Mouse (Mus musculus) hindbrain, embryonic 14.5 days (tissue): ENCODE results near the gene Htr5b. TPM values are rescaled to one million over a fixed set of nuclear protein-coding genes. Genes with fewer than 3 reads are reported as not detected.

ENCODE experiments used
- ATAC-seq: fragments of 200-750 bp; cut with Nextera tagmentation; 2 replicates; pipeline ENCODE4 v1.8.0; 2017; ENCODE audit warnings: moderate number of reproducible peaks, mild to moderate bottlenecking, moderate TSS enrichment, moderate library complexity; ENCODE audit not compliant: low FRiP score
- DNase-seq: peaks from one replicate; pipeline ENCODE4 v3.0.0-alpha.2; 2015; ENCODE audit warnings: low spot score
- H3K27ac ChIP-seq: fragments of 300-500 bp; sonication (generic); 2 replicates; pipeline ENCODE4 v1.5.1; 2014; ENCODE audit warnings: mild to moderate bottlenecking, moderate library complexity
- H3K27me3 ChIP-seq: fragments of 300-500 bp; sonication (generic); 2 replicates; pipeline ENCODE4 v1.6.1; 2014; ENCODE audit warnings: mild to moderate bottlenecking, low read length, mixed read lengths; ENCODE audit not compliant: control insufficient read depth, insufficient read depth
- H3K36me3 ChIP-seq: fragments of 300-500 bp; sonication (generic); replicated peaks from 2 replicates; pipeline ENCODE4 v1.6.1; 2014; ENCODE audit not compliant: control insufficient read depth, insufficient read depth
- H3K4me1 ChIP-seq: fragments of 300-500 bp; sonication (generic); replicated peaks from 2 replicates; pipeline ENCODE4 v1.6.1; 2014; ENCODE audit warnings: antibody characterized with exemption, low read length, mixed read lengths; ENCODE audit not compliant: control insufficient read depth, insufficient read depth
- H3K4me2 ChIP-seq: fragments of 300-500 bp; sonication (generic); replicated peaks from 2 replicates; pipeline ENCODE4 v1.6.1; 2014; ENCODE audit warnings: mild to moderate bottlenecking, moderate library complexity
- H3K4me3 ChIP-seq: fragments of 300-500 bp; sonication (generic); replicated peaks from 2 replicates; pipeline ENCODE4 v1.5.1; 2014; ENCODE audit warnings: mild to moderate bottlenecking, low read length
- H3K9ac ChIP-seq: fragments of 300-500 bp; sonication (generic); 2 replicates; pipeline ENCODE4 v1.6.1; 2014
- H3K9me3 ChIP-seq: fragments of 300-500 bp; sonication (generic); 2 replicates; pipeline ENCODE4 v1.6.1; 2016; ENCODE audit warnings: low read length; ENCODE audit not compliant: control insufficient read depth
- WGBS: fragments of 180-500 bp; shearing (Covaris S2); extraction: QIAGEN DNeasy Blood & Tissue Kit; methylation state at CpG from one replicate; pipeline ENCODE4 v1.1.7; 2014; 5-methylcytosine and 5-hydroxymethylcytosine counted together
- polyA plus RNA-seq: library from polyadenylated mRNA; unstranded; fragments of >200 nt; fragmentation: Nextera tagmentation; extraction: Ambion mirVana; gene quantifications from 2 replicates; pipeline ENCODE4 v1.2.1, GENCODE M21; 2014

Gene Htr5b
- polyA plus RNA-seq: 1.2 and 2.5 TPM in 2 replicates

- Histone ChIP-seq H3K27ac (no peak within 1 kb of the TSS), H3K4me1 (peaks cover 15% of the 10 kb centered on the region)
- peak; percentile 86 for ATAC-seq
Observed at GRCm38 (mm10) chr1:121528399-121528720, at the start of gene Htr5b. Gene Htr5b (minus strand): TSS chr1:121528465.

GRCm38 (mm10) chr1:121577491-121577890 lies 49.2 kb upstream of the Htr5b start:
- H3K9me3 ChIP-seq: no peaks in the 10 kb centered on the region
- no peak overlapping the region for H3K9ac ChIP-seq
- H3K4me3 ChIP-seq: no peak overlapping the region
- H3K27ac ChIP-seq: no peak overlapping the region
- H3K27me3 ChIP-seq: no peaks in the 10 kb centered on the region
- ATAC-seq (no peak), DNase-seq (no peak)
- no peaks in the 10 kb centered on the region for H3K36me3 ChIP-seq
- WGBS: 0% methylated on average over 1 of the region's 1 CpGs
- H3K4me1 ChIP-seq: no peaks in the 10 kb centered on the region
- no peak overlapping the region for H3K4me2 ChIP-seq

More at GRCm38 (mm10) chr1:121528399-121528720, at the start of gene Htr5b:
- Histone ChIP-seq H3K9me3 (no peaks in the 10 kb centered on the region), H3K4me2 (peak within 1 kb of the TSS; percentile 62), H3K27me3 (peaks cover 28% of the 10 kb centered on the region), H3K4me3 (peak within 1 kb of the TSS; percentile 29), H3K9ac (peak within 1 kb of the TSS; percentile 40; the same call in 1 of the 2 replicates), H3K36me3 (no peaks in the 10 kb centered on the region)
- 2% methylated on average over 11 of the region's 11 CpGs for WGBS
- DNase-seq: peak; percentile 33

DNA sequence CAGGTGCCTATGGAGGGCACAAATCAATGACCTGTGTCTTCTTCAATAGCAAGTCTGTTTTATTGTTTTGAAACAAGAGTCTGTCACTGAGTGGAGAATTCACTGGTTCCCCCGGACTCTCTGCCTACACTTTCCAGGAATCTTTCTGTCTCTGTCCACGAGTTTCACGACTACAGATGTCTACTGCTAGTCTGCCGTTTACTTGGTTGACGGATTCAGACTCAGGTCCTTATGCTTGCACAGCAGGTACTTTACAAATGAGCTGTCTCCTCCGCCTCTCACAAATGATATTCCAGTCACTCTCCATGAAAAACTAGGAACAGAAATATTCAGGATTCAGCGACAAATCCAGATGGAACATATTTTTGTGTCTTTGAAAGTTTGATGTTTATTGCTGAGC lies 42.3 kb upstream of the Htr5b start:
- H3K9me3 ChIP-seq: no peaks in the 10 kb centered on the region
- no peak overlapping the region for H3K4me3 ChIP-seq
- H3K4me1 ChIP-seq: peaks cover 8% of the 10 kb centered on the region; the same call in 1 of the 2 replicates
- no peak overlapping the region for H3K27ac ChIP-seq
- no peak overlapping the region for H3K4me2 ChIP-seq
- no peak overlapping the region for H3K9ac ChIP-seq
- DNase-seq: no peak
- H3K36me3 ChIP-seq: peaks cover 2% of the 10 kb centered on the region; the same call in 1 of the 2 replicates
- WGBS: 87% methylated on average over 7 of the region's 7 CpGs
- no peaks in the 10 kb centered on the region for H3K27me3 ChIP-seq
- ATAC-seq: no peak

- H3K4me1 ChIP-seq: peaks cover 8% of the 10 kb centered on the region; the same call in 1 of the 2 replicates
- H3K9me3 ChIP-seq: no peaks in the 10 kb centered on the region
- peak within 1 kb of the TSS; percentile 72; the same call in 1 of the 2 replicates for H3K27ac ChIP-seq
- 6% methylated on average over 53 of the region's 53 CpGs for WGBS
- peak within 1 kb of the TSS; percentile 89 for H3K4me2 ChIP-seq
- DNase-seq: peak; percentile 98
- H3K27me3 ChIP-seq: no peaks in the 10 kb centered on the region
- H3K4me3 ChIP-seq: peak within 1 kb of the TSS; percentile 67
- H3K36me3 ChIP-seq: peaks cover 29% of the 10 kb centered on the region
- ATAC-seq: peak; percentile 98
- H3K9ac ChIP-seq: peak within 1 kb of the TSS; percentile 77
Observed at GRCm38 (mm10) chr1:121567521-121568489, 39.5 kb upstream of the Htr5b start, which contains the start of gene Ddx18. Gene Ddx18 (minus strand): TSS chr1:121567989.

DNA sequence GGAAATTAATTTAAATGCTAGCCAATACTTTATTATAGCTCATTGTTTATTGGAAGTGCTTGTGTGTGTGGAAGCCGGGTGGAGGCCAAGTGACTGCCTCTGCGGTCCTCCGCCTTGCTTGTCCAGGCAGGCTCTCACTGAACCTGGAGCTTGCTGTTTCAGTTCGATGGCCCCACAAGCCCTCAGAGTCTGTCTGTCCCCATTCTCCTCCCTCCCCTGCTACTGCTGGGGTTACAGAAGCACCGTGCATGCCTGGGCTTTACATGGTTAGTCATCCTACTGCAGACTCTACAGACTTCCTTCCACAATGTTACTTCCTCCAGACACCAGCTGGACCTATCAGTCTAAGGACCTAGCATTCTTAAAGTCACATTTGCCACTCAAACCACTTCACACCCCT lies 29.6 kb upstream of the Htr5b start:
- DNase-seq (no peak), ATAC-seq (no peak)
- Histone ChIP-seq H3K27ac (no peak overlapping the region), H3K27me3 (no peaks in the 10 kb centered on the region), H3K4me3 (no peak overlapping the region), H3K4me1 (no peaks in the 10 kb centered on the region), H3K9ac (no peak overlapping the region), H3K9me3 (no peaks in the 10 kb centered on the region), H3K36me3 (peaks cover 97% of the 10 kb centered on the region), H3K4me2 (no peak overlapping the region)
- WGBS: 93% methylated on average over 5 of the region's 5 CpGs

DNA sequence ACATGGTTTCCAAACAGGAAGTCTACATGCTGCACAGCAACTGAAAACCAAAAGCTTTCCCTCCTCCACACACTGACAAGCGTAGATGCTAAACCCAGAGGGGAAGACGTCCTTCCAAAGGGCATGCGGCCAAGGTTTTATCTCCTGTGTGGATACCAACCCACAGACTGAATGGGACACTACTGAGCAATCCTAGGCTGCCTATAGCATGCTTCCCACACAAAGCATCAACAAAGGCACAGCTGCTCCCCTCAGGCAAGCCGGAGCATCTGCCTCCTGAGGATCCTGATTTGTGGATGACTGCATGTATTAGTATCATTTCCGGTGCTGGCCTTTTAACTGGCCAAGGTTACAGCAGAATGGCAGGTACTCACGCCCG lies 23.2 kb upstream of the Htr5b start:
- 70% methylated on average over 7 of the region's 7 CpGs for WGBS
- Histone ChIP-seq H3K4me1 (no peaks in the 10 kb centered on the region), H3K9me3 (no peaks in the 10 kb centered on the region), H3K27ac (no peak overlapping the region; the same call in 1 of the 2 replicates), H3K4me2 (no peak overlapping the region), H3K27me3 (no peaks in the 10 kb centered on the region), H3K36me3 (peaks cover 55% of the 10 kb centered on the region), H3K4me3 (no peak overlapping the region), H3K9ac (no peak overlapping the region)
- DNase-seq (no peak), ATAC-seq (0 out of 2 replicates have a peak, but pooled peaks have one; percentile 49)

- no peak for DNase-seq
- WGBS: 88% methylated on average over 16 of the region's 16 CpGs
- H3K9me3 ChIP-seq: no peaks in the 10 kb centered on the region
- H3K9ac ChIP-seq: no peak overlapping the region
- ATAC-seq: no peak
- H3K27ac ChIP-seq: no peak overlapping the region
- H3K4me1 ChIP-seq: no peaks in the 10 kb centered on the region
- H3K27me3 ChIP-seq: no peaks in the 10 kb centered on the region
- H3K4me2 ChIP-seq: no peak overlapping the region
- H3K36me3 ChIP-seq: peaks cover 50% of the 10 kb centered on the region
- no peak overlapping the region for H3K4me3 ChIP-seq
Observed at GRCm38 (mm10) chr1:121550801-121551456, 22.7 kb upstream of the Htr5b start.

DNA sequence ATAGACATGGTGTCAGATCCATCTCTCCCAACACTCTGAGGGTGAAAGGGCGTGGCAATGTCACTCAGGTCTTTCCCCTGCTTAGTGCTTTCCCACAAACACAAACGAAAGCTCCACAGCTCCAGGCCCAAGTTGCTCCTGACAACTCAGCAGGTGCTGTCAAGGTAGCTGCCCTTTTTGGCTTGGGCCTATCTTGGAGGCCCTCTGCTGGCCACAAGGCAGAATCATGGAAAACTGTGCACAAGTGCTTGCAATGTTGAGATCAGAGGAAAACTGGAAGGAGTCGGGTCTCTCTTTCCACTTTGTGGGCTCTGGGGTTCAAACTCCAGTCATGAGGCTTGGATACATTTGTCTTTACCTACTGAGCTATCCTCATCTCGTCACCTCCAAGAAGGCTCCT lies 21.2 kb upstream of the Htr5b start:
- WGBS: 70% methylated on average over 4 of the region's 4 CpGs
- no peak for ATAC-seq

DNA sequence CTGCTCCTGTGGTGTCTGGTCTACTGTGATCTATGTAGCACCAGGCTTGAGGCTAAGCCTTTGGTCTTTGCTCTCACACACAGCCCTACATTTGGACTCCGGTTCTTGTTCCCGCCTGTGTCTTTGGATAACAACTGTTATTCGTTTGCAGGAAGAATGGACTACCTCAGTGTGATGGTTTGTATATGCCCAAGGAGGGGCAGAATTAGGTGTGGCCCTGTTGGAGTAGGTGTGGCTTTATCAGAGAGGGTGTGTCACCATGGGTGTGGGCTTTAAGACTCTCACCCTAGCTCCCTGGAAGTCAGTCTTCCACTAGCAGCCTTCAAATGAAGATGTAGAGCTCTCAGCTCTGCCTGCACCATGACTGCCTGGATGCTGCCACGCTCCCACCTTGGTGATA lies 20.4 kb upstream of the Htr5b start:
- H3K27me3 ChIP-seq: no peaks in the 10 kb centered on the region
- no peak for ATAC-seq
- 92% methylated on average over 4 of the region's 4 CpGs for WGBS
- H3K4me2 ChIP-seq: no peak overlapping the region
- H3K4me3 ChIP-seq: no peak overlapping the region
- H3K27ac ChIP-seq: no peak overlapping the region
- H3K36me3 ChIP-seq: peaks cover 28% of the 10 kb centered on the region
- no peaks in the 10 kb centered on the region for H3K9me3 ChIP-seq
- H3K4me1 ChIP-seq: no peaks in the 10 kb centered on the region
- DNase-seq: no peak
- no peak overlapping the region for H3K9ac ChIP-seq

More for the DNA sequence above, 21.2 kb upstream of the Htr5b start:
- peaks cover 35% of the 10 kb centered on the region for H3K36me3 ChIP-seq
- H3K9me3 ChIP-seq: no peaks in the 10 kb centered on the region
- H3K9ac ChIP-seq: no peak overlapping the region
- H3K27ac ChIP-seq: no peak overlapping the region
- H3K4me1 ChIP-seq: no peaks in the 10 kb centered on the region
- no peak for DNase-seq
- H3K27me3 ChIP-seq: no peaks in the 10 kb centered on the region
- no peak overlapping the region for H3K4me3 ChIP-seq
- H3K4me2 ChIP-seq: no peak overlapping the region
